Mouse (Mus musculus) splenic B cell, adult 2 months (primary cell): ENCODE measurements around the gene C3ar1.

Source experiments
- DNase-seq: peaks from one replicate; pipeline ENCODE4 v3.0.0-alpha.2; 2011; ENCODE audit warnings: low read depth, low spot score
- H3K27me3 ChIP-seq: 2 replicates; pipeline ENCODE4 v1.6.1; 2012; ENCODE audit warnings: mild to moderate bottlenecking, low read length, moderate library complexity, mixed read lengths; ENCODE audit not compliant: control insufficient read depth, poor library complexity, insufficient read depth, severe bottlenecking
- H3K36me3 ChIP-seq: 2 replicates; pipeline ENCODE4 v1.6.1; 2012; ENCODE audit warnings: mild to moderate bottlenecking, low read length, moderate library complexity, mixed read lengths; ENCODE audit not compliant: control insufficient read depth, poor library complexity, insufficient read depth, severe bottlenecking

C3ar1 gene

DNA sequence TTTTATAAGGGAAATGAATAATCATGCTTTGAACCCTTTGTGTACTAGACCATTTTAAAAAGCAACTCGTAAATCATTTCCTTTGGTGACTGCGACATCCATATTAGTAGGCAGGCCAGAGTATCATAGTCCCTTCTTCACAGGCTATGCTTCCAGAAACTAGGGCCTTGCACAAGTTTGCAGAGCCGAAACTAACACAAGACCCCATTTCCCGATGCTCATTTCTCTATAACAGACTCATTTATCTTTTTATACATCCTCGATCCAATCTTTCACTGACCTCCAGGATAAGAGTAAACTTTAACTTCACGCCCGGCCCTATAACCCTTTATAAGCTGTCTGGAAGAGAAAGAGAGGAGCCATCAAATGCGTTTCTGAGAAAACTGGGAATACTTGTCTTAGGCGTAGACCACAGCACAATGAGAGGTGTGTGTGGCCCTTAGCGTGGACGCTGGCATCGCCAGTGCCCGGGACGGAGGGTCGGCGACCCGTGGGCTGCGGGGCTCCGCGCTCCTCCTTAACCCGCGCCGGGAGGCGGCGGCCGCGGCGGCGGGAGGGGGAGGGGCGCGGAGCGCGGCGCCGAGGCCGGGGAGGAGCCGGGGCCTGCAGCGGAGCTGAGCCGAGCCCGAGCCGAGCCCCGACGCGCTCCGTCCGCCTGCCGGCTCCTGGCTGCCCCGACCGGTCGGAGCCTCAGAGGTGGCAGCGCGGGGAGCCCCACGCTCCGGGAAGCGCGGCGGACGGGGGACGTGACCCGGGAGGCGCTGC is 36.5 kb downstream of the C3ar1 start, which contains the start of gene Foxj2:
Gene Foxj2 (plus strand): TSS at position 609 of the 765 bp plus-strand sequence.
- Histone ChIP-seq H3K36me3 (no peaks in the 10 kb centered on the region; the same call in 1 of the 2 replicates), H3K27me3 (no peaks in the 10 kb centered on the region)
- peak; percentile 71 for DNase-seq

DNA sequence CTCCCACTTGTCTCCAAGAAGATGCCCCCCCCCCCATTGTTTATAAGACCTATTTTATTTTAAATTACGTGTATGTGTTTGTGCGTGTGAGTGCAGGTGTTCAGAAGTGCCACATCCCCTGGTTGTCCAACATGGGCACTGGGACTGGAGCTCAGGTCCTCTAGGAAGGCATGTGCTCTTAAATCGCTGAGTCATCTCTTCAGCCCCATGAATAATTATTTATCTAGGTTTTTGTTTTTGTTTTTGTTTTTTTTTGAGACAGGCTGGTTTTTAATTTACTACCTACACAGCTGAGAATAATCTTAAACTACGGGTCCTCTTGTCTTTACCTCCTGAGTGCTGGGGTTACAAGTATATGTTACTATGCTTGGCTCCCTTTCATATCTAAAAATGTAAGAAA is 42.3 kb downstream of the C3ar1 start:
- no peaks in the 10 kb centered on the region for H3K36me3 ChIP-seq
- DNase-seq, result no peak
- no peaks in the 10 kb centered on the region for H3K27me3 ChIP-seq

DNA sequence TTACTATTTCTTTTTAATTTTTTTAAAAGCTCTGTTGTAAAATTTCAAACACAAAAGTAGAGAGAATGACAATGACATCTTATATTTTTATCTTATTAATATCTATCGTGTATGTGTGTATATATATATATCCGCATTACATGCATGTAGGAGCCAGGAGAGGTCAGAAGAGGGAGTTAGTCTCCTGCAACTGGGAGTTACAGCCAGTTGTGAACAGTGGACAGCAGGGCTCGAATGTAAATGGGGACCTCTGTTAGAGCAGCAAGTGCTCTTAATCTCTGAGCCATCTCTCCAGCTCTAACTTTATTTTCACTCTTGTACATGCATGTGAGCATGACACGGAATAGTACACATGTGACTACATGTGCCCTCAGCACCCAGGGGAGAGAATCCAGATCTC is 43.2 kb downstream of the C3ar1 start:
- Histone ChIP-seq H3K36me3 (no peaks in the 10 kb centered on the region), H3K27me3 (no peaks in the 10 kb centered on the region)
- DNase-seq, result no peak

DNA sequence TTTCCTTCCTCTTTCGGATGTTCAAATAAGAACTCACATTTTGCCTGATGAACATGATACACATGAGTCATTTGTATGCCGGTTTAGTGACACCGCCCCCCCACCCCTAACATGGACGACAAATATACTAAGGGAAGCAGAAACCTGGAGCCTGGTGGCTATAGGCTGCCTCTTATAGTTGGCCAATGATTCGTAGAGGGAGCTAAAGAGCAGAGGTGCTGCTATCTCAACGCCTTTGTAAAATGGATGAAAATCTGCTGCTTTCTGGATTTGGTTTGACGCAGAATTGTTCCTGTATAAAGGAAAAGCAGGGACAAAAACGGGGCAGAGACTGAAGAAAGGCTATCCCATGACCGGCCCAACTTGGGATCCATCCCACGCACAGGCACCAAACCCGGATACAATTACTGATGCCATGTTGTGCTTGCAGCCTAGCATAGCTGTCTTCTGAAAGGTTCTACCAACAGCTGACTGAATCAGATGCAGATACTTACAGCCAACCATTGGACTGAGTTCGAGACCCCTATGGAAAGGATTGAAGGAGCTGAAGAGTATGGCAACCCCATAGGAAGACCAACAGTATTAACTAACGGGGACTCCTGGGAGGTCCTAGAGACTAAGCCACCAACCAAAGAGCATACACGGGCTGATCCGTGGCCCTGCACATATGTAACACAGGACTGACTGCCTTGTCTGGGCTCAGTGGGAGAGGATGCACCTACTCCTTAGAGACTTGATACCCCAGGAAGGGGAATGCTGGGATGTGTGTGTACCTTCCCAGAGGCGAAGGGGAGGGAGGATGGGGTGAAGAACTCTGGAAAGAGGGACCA is 44.0 kb downstream of the C3ar1 start:
- DNase-seq, result peak; percentile 84
- Histone ChIP-seq H3K27me3 (no peaks in the 10 kb centered on the region), H3K36me3 (no peaks in the 10 kb centered on the region)

DNA sequence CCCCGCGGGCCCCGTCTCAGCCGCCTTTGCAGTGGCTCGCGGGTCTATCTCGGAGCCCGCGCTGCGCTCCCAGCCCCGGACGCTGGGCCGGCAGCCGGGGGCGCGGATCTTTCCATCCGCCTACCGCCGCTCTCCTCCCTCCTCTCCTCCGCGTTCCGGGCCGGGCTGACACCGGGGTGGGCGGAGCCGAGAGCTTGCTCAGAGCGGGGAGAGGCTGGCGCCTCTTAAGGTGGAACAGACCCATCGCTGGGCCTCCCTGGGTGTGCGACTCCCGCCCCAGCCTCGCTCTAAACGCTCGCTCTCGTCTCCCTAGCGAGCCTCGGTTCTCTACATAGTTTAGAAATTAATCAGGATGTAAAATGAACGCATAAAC is 44.7 kb downstream of the C3ar1 start:
- Histone ChIP-seq H3K36me3 (no peaks in the 10 kb centered on the region), H3K27me3 (no peaks in the 10 kb centered on the region)
- peak; percentile 95 for DNase-seq

DNA sequence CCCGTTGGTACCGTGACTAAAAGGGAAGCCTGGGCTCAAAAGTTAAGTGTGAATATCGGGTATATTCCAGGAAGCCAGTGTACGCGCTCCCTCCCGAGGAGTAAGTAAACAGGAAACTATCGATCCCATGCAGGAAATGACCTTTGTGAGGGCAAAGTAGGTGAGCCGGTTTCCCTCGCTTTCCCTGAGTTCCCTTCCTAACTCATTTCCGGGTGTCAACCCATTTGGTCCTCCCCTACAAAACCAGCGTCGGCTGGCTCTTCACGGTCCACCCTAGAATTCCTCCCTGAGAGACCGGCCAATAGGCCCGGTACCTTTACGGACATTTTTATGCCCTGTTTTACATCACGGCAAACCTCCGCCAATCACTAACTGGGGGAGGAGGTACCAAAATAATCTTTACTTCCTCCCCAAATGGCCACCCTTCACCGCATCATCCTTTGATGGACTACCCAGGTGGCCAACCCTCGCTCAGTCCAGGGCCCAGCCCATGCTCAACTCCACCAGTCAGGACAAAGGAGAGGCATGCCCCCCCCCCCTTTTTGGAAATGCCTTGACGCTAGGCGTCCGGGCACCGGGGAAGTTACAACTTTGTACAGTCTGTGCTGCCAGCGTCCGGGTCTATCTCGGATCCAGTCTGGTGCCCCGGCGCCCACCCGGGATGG is 45.2 kb downstream of the C3ar1 start:
- Histone ChIP-seq H3K36me3 (no peaks in the 10 kb centered on the region), H3K27me3 (no peaks in the 10 kb centered on the region)
- DNase-seq, result peak; percentile 99

DNA sequence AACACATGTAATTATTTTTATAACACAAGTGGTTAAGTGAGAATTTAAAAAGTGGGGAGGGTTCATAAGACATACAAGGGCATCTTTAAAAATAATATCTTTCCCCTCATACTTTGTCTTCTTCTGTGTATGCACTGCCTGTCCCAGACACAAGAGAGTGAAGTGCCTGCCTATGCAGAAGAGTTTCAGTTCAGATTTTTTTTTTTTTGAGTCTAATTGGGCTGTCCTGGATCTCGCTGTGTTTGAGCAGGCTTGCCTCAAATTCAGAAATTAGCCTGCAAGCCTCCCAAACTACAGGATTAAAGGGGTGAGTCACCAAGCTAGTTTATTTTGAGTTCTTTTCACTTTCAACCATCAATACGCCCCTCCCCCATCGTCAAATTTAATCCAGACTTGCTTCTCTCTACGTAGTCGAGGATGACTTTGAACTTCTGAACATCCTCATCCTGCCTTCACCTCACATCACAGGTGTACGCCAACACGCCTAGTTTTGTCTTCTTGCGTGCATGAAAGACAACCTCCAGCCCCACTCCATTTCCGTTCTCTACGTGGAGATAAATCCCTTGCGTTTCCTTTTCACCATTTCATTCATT is 45.8 kb downstream of the C3ar1 start:
- peak; percentile 75 for DNase-seq
- no peaks in the 10 kb centered on the region for H3K36me3 ChIP-seq
- H3K27me3 ChIP-seq, result no peaks in the 10 kb centered on the region

DNA sequence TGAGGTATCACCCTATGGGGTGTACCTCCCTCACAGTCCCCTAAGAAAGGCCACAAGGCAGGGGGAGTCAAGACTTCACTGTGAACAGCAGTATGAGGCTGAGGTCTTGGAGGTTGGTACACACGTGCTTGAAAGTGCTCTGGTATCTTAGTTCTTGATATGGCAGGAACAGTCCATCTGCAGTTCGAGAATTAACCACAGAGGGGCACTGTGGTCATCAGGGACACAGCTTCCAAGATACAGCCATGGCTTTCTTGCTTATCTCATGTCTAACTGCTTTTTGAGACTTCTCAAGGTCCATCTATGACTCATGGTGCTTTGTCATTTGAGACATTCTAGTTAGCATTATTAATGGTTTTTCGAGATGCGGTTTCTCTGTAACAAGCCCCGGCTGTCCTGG is 51.5 kb downstream of the C3ar1 start:
- H3K27me3 ChIP-seq, result no peaks in the 10 kb centered on the region
- H3K36me3 ChIP-seq, result no peaks in the 10 kb centered on the region
- peak; percentile 90 for DNase-seq

DNA sequence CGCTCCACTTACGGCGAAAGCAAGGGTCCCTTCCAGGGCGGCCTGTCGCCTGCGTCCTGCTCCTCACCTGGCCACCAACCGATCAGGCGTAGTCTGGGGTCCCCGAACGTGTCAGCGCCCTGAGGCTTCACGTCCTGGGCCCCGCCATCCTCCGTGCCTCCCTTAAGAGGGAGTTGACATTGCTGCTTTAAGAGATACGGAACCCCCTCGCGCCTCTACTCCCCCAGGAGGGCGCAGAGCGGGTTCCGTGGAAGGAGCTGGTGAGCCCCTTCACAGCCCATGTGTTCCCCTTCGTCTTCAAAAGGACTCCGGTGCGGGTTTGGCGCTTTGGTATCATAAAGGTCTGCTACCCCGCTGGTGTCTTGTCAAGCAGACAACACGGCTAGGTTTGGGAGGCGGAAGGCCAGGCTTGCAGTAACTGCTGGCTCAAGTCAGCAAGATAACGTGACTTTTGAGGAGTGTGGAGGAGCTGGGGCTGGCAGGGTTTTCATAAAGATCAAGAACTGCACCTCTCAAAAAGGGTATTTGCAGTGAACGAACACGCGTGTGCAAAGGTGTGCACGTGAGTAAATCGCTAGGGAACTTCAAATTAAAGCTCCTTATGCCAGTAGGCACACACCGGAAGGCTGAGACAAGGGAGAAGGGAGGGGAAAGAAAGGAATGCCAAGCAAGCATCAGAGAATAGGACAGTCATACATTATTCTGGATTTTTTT is 54.0 kb downstream of the C3ar1 start:
- peak; percentile 54 for DNase-seq
- no peaks in the 10 kb centered on the region for H3K36me3 ChIP-seq
- no peaks in the 10 kb centered on the region for H3K27me3 ChIP-seq

DNA sequence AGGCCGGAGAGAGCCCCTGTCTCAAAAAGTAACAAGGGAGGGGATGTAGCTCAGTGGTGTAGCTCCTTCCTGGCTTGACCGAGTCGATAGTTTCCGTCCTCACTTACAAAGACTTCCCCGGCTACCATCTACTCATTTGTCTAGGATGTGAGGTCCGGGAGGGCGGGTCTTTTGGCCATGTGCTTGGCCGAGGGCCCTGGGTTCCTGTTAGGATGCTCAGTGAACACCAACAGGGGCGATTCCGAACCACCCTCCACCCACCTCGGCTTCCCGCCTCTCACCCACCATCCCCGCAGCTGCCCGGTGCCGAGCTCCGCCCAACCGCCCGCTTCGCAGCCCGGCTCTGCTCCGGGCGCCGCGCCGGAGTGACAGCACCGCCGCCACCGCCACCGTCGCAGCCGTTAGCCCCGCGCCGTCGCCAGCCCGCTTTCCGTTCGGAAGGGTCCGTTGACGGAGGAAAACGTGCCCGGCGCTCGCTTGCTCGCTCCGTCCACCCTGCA is 54.6 kb downstream of the C3ar1 start, which contains the start of gene Slc2a3:
Gene Slc2a3 (minus strand): TSS at position 340 of the 500 bp plus-strand sequence.
- no peaks in the 10 kb centered on the region for H3K27me3 ChIP-seq
- H3K36me3 ChIP-seq, result no peaks in the 10 kb centered on the region
- peak; percentile 64 for DNase-seq

DNA sequence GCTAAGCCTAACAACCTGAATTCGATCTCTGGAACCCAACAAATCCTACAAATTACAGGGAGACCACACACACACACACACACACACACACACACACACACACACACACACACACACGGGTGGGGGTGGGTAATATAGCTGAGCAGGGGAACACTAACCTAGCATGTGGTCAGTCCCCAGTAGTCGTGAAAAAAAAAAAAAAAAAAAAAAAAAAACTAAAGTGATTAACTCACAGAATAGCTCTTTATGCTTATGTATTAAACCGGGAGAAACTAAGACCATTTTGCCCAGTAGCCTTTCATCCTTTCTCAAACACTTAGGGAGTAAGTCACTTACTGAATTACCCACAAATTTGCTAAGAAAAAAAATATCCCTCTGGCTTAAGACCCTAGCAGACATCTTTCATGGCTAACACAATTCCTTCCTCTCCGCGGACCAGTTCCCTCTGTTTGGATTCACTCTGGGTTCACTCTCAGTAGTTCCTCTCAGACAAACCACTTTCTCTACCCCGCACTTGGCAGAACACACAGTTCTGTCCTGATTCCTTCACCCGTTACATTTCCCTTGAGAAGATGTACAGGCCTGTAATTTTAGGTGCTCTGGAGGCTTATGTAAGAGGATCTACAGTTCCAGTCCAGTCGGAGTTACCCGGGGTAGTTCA is 55.2 kb downstream of the C3ar1 start:
- no peak for DNase-seq
- Histone ChIP-seq H3K36me3 (no peaks in the 10 kb centered on the region), H3K27me3 (no peaks in the 10 kb centered on the region)
